Mouse (Mus musculus) kidney, postnatal 4 days (tissue): ENCODE measurements around the gene Pde9a.

Experiments used
- DNase-seq, 2 experiments: peaks; one replicate each; pipeline ENCODE4 v3.0.0; 2021; ENCODE audit warnings: mixed read lengths in 2 of 2

The Pde9a gene

DNA sequence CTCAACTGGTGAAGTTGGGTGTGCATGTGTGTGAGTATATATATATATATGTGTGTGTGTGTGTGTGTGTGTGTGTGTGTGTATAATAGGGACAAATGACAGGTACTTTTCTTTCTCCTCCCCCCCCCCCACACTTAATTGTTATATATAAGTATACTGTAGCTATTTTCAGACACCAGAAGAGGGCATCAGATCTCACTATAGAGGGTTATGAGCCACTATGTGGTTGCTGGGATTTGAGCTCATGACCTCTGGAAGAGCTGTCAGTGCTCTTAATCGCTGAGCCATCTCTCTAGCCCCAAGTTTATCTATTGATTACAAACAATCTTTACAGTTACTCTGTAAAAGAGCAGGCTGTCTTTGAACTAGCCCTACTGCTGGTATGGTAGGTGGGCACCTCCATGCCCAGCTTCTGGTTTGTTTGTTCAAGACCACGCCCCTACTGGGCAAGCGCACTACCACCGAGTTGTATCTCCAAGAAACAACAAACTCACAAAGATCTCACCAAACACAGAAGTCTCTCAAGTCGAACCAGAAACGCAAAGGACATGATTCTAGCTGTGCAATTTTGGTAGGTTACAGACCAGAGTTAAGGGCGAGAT lies 133.4 kb downstream of the Pde9a start:
- DNase-seq: no peak

GRCm38 (mm10) chr17:31519946-31520838 lies 134.2 kb downstream of the Pde9a start, which contains the start of the genes Wdr4 and Ndufv3:
Gene Wdr4, minus strand, starts transcription at chr17:31519980.
Gene Ndufv3, plus strand, starts transcription at chr17:31520115.
- DNase-seq: peak; percentile 99 to 100

DNA sequence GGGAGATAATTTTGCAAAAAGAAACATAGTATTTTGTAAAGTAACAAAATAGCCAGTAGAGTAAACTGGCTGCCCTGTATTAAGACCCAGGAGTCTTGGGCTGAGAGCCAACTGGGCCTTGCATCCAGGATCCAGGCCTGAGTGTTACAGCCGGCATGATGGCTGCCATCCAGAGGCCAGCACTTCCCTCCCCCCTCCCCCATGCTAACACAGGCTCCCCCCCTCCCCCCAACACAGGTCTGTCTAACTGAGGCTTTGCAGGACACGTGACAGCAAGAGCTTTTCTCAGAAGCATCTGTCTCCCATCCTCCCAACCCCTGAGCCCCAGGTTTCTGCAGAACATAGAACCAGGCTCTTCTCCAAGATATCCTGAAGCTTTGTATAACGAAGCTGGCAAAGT lies 134.9 kb downstream of the Pde9a start:
- peak; percentile 65 to 76 for DNase-seq

DNA sequence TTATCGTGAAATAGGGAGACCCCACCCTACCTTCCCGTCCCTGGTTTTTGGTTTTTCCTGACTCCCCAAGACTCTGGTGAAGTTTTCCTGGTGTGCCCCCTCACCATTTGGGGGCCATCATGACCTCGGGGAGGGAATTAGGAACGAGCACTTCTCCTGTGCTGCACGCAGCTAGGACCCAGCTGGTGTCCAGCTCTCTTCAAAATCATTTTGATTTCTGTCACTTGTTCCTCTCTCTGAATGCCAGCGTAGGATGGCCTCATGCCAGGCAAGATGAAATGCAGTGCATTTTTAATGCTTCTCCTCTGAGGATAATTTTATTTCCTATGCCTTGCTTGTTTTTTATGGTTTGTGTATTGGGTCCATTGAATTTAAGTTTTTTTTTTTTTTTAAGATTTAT lies 135.9 kb downstream of the Pde9a start:
- DNase-seq: no peak

- no peak for DNase-seq
These were observed 139.1 kb downstream of the Pde9a start for GRCm38 (mm10) chr17:31525114-31525513.

GRCm38 (mm10) chr17:31525816-31526215 lies 139.8 kb downstream of the Pde9a start:
- no peak for DNase-seq
